ENCODE assay signal across 8 mouse cellular contexts in genomic region chr4:133049071-133049920, GRCm38 (mm10). TPM values are rescaled to one million over a fixed set of nuclear protein-coding genes. Genes with fewer than 3 reads are reported as not detected.
DNase-seq lines count a peak whose midpoint lies in the region; ATAC-seq lines count a peak whose summit lies in the region.

No protein-coding gene starts in this region.

- no peak overlapping the region for H3K9ac ChIP-seq in limb, embryonic 15.5 days

- H3K27ac ChIP-seq in heart, embryonic 10.5 days, result peak overlapping the region; percentile 96
- H3K27ac ChIP-seq in limb, embryonic 15.5 days, result peak overlapping the region; percentile 82

- peaks cover 98% of the 10 kb centered on the region for H3K4me1 ChIP-seq in heart, embryonic 10.5 days
- peaks cover 99% of the 10 kb centered on the region for H3K4me1 ChIP-seq in limb, embryonic 15.5 days

- WGBS in heart, embryonic 10.5 days, result 40% methylated on average over 19 of the region's 19 CpGs
- 45% methylated on average over 19 of the region's 19 CpGs for WGBS in limb, embryonic 15.5 days

- no peak for ATAC-seq in limb, embryonic 15.5 days (ENCODE audit: insufficient number of reproducible peaks, low FRiP score, low TSS enrichment, low read depth)
- ATAC-seq in megakaryocyte-erythroid progenitor cell, adult 5-6 weeks (replicated peaks; ENCODE audit: low FRiP score, low TSS enrichment, poor library complexity, severe bottlenecking), result no peak

- no peaks in the 10 kb centered on the region for H3K27me3 ChIP-seq in heart, embryonic 10.5 days (ENCODE audit: insufficient read depth, poor library complexity, severe bottlenecking)
- no peaks in the 10 kb centered on the region for H3K27me3 ChIP-seq in limb, embryonic 15.5 days

- DNase-seq in kidney, postnatal 10 days, result peak; percentile 58
- no peak for DNase-seq in kidney, adult 18-20 months
- DNase-seq in cerebellum, adult 8-10 months, result peak; percentile 64
- DNase-seq in heart, embryonic 10.5 days (ENCODE audit: low spot score), result no peak
- DNase-seq in urinary bladder, postnatal 36 days (ENCODE audit: low spot score in 2 of 2), result no peak
- no peak for DNase-seq in Muller cell, postnatal 12 days (ENCODE audit: inconsistent ontology term)

- H3K36me3 ChIP-seq in heart, embryonic 10.5 days, result peaks cover 4% of the 10 kb centered on the region; the same call in 1 of the 2 replicates
- H3K36me3 ChIP-seq in limb, embryonic 15.5 days, result no peaks in the 10 kb centered on the region

- peak overlapping the region; percentile 6 for H3K4me3 ChIP-seq in heart, embryonic 10.5 days
- H3K4me3 ChIP-seq in limb, embryonic 15.5 days, result no peak overlapping the region

- peak overlapping the region; percentile 17; the same call in 1 of the 2 replicates for H3K4me2 ChIP-seq in limb, embryonic 15.5 days

- no peaks in the 10 kb centered on the region for H3K9me3 ChIP-seq in heart, embryonic 10.5 days
- H3K9me3 ChIP-seq in limb, embryonic 15.5 days, result no peaks in the 10 kb centered on the region

RNA-seq across cellular contexts. Expression of gene Ahdc1, which starts 38.2 kb away (rescaled TPM):
- 8.4 and 12.2 TPM in 2 replicates for polyA plus RNA-seq in heart, embryonic 10.5 days (2016; fragmentation: Nextera tagmentation; extraction: Ambion mirVana)
- polyA plus RNA-seq in limb, embryonic 15.5 days (2015; fragmentation: Nextera tagmentation; extraction: Ambion mirVana), result 10.7 and 13.2 TPM in 2 replicates
- 4.8 and 7.0 TPM in 2 replicates for total RNA-seq in megakaryocyte-erythroid progenitor cell, adult 5-6 weeks (2014; fragmentation: Nextera tagmentation)
- total RNA-seq in megakaryocyte-erythroid progenitor cell, adult 5-6 weeks (2017), result 0.33 and 0.72 TPM in 2 replicates

Comparison
In these comparisons a context has a peak if more than half of its experiments do, and no peak if none do; other contexts are left out.
1. DNase-seq: peak in kidney, postnatal 10 days (single experiment) and cerebellum, adult 8-10 months (single experiment); none in kidney, adult 18-20 months (single experiment), heart, embryonic 10.5 days (single experiment), urinary bladder, postnatal 36 days (0 of 2) and Muller cell, postnatal 12 days (single experiment).